Mouse (Mus musculus) heart, adult 2 months (tissue): ENCODE measurements at regions not wholly inside any gene's neighbourhood (a gene's known extent, or its start where the extent isn't known, plus 50 kb on each side); places are given as distances from the start of the nearest gene placed in this dataset.

Experiments
- DNase-seq, 2 experiments: peaks; one replicate each; pipeline ENCODE4 v3.0.0; 2021
- H3K27ac ChIP-seq: fragments of 200-600 bp; 2 replicates; pipeline ENCODE4 v1.8.1; 2022
- H3K27me3 ChIP-seq: fragments of 200-500 bp; 2 replicates; pipeline ENCODE4 v1.6.1; 2012; ENCODE audit warnings: mild to moderate bottlenecking, low read length, inconsistent platforms, mixed read lengths; ENCODE audit not compliant: control insufficient read depth, insufficient read depth
- H3K36me3 ChIP-seq: fragments of 200-500 bp; 2 replicates; pipeline ENCODE4 v1.6.1; 2012; ENCODE audit warnings: low read length, inconsistent platforms; ENCODE audit not compliant: control insufficient read depth, insufficient read depth
- H3K4me1 ChIP-seq: fragments of 200-500 bp; 2 replicates; pipeline ENCODE4 v1.6.1; 2011; ENCODE audit warnings: low read length; ENCODE audit not compliant: control insufficient read depth, insufficient read depth
- H3K4me3 ChIP-seq: fragments of 200-600 bp; 2 replicates; pipeline ENCODE4 v1.8.1; 2022
- H3K79me2 ChIP-seq: fragments of 200-500 bp; replicated peaks from 2 replicates; pipeline ENCODE4 v1.6.1; 2012; ENCODE audit warnings: mild to moderate bottlenecking, inconsistent platforms, low read length, moderate library complexity, mixed read lengths; ENCODE audit not compliant: control insufficient read depth, insufficient read depth
- H3K9ac ChIP-seq: fragments of 200-500 bp; 2 replicates; pipeline ENCODE4 v1.6.1; 2012; ENCODE audit warnings: low read depth, mild to moderate bottlenecking, control low read depth, inconsistent platforms, low read length, mixed read lengths
- CTCF ChIP-seq: fragments of 200-600 bp; IDR thresholded peaks from 2 replicates; pipeline ENCODE4 v1.8.1; 2022; ENCODE audit warnings: antibody characterized with exemption, mild to moderate bottlenecking, moderate library complexity
- EP300 ChIP-seq: fragments of 200-500 bp; IDR thresholded peaks from 2 replicates; pipeline ENCODE4 v1.6.1; 2011; ENCODE audit warnings: low read depth, low read length, control low read depth; ENCODE audit not compliant: insufficient read depth
- POLR2A ChIP-seq: fragments of 200-500 bp; IDR thresholded peaks from 2 replicates; pipeline ENCODE4 v1.6.1; 2011; ENCODE audit warnings: mild to moderate bottlenecking, low read depth, low read length, control low read depth; ENCODE audit not compliant: insufficient read depth
- WGBS: fragments of 180-500 bp; shearing (Covaris S2); methylation state at CpG from one replicate; pipeline ENCODE4 v1.1.7; 2018; 5-methylcytosine and 5-hydroxymethylcytosine counted together
- intact Hi-C: fragments of 180-260 bp; cut with DNase I; formaldehyde crosslinking; loops from one replicate; pipeline ENCODE4 v1.15.1; 2025

DNA sequence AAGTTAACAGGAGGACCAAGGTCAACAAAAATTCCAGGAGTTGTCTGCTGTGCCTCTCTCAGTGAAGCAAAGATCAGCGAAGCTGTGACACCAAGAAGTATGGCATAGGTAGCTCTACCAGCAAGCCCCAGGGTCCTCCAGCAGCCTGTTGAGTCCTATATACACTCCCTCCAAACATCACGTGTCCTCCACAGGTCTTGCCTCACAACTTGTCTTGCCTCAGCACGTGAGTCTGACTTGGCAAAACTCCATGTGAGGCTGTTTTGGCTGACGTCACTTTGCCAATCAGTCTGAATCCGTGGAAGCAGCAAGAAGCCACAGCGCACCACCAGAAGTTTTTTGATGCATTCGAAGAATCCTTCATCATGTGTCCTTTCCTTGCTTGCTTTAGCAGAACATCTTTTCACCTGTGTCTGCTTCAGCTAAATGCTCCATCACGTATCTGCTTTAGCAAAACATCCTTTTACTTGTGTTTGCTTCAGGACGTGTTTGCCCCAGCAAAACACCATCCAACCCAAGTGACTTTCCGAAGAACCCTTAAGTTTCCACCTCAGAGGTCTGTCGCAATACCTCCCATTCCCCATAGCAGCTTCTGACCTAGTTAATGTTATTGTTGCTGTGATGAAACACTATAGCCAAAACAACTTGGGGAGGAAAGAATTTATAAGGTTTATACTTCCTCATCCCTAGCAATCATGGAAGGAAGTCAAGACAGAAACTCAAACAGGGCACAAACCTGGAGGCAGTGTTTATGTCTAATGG is 101.0 kb upstream of the Apob start:
- Histone ChIP-seq H3K79me2 (no peaks in the 10 kb centered on the region), H3K27ac (no peak overlapping the region), H3K27me3 (no peaks in the 10 kb centered on the region), H3K4me1 (no peaks in the 10 kb centered on the region), H3K36me3 (no peaks in the 10 kb centered on the region), H3K4me3 (no peak overlapping the region), H3K9ac (no peak overlapping the region)
- intact Hi-C loops: no loop called here
- TF ChIP-seq EP300 (no peak), CTCF (no peak), POLR2A (no peak)
- DNase-seq: no peak
- WGBS: 72% methylated on average over 11 of the region's 11 CpGs

- H3K4me3 ChIP-seq: no peak overlapping the region
- H3K9ac ChIP-seq: no peak overlapping the region
- no peaks in the 10 kb centered on the region for H3K4me1 ChIP-seq
- H3K79me2 ChIP-seq: no peaks in the 10 kb centered on the region
- intact Hi-C loops: no loop called here
- TF ChIP-seq CTCF (no peak), POLR2A (no peak), EP300 (no peak)
- H3K36me3 ChIP-seq: no peaks in the 10 kb centered on the region
- H3K27me3 ChIP-seq: no peaks in the 10 kb centered on the region
- DNase-seq: no peak
- 92% methylated on average over 5 of the region's 5 CpGs for WGBS
- no peak overlapping the region for H3K27ac ChIP-seq
These were observed 98.7 kb upstream of the Apob start for GRCm38 (mm10) chr12:7878761-7879160.

- no peak overlapping the region for H3K9ac ChIP-seq
- H3K4me3 ChIP-seq: no peak overlapping the region
- no peaks in the 10 kb centered on the region for H3K79me2 ChIP-seq
- no peaks in the 10 kb centered on the region for H3K27me3 ChIP-seq
- H3K27ac ChIP-seq: no peak overlapping the region
- 44% methylated on average over 2 of the region's 2 CpGs for WGBS
- no peaks in the 10 kb centered on the region for H3K4me1 ChIP-seq
- DNase-seq: no peak
- intact Hi-C loops: no loop called here
- H3K36me3 ChIP-seq: no peaks in the 10 kb centered on the region
- no peak for TF ChIP-seq EP300
- no peak for TF ChIP-seq POLR2A
- TF ChIP-seq CTCF: no peak
These were observed 81.3 kb upstream of the Apob start for GRCm38 (mm10) chr12:7896156-7896555.

- 59% methylated on average over 2 of the region's 2 CpGs for WGBS
- no peak for TF ChIP-seq EP300
- TF ChIP-seq POLR2A: no peak
- TF ChIP-seq CTCF: 0 out of 2 replicates have a peak, but pooled peaks have one; percentile 19
- Histone ChIP-seq H3K9ac (no peak overlapping the region), H3K27ac (no peak overlapping the region), H3K4me1 (no peaks in the 10 kb centered on the region), H3K4me3 (no peak overlapping the region), H3K27me3 (no peaks in the 10 kb centered on the region), H3K79me2 (no peaks in the 10 kb centered on the region), H3K36me3 (no peaks in the 10 kb centered on the region)
- no peak for DNase-seq
- intact Hi-C loops: no loop called here
These were observed 72.1 kb upstream of the Apob start for GRCm38 (mm10) chr12:7905329-7905728.

DNA sequence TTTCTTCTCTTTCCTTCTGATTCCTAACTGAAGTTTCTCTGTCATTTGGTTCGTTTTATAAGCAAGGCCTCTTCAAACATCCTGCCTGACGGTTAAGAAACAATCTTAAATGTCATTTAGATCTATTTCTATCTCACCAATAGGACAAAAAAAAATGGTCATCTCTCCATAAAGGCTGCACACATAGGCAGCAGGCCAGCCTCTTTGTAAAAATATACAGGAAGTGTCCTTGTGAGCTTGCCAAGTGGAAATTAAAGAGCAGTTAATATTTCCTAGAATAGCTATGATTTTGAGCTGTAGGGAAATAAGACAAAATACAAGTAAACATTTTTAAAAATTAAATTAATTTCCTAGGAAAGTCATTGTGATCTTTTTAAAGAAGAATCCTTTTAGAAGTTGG is 70.6 kb upstream of the Apob start:
- Histone ChIP-seq H3K4me3 (no peak overlapping the region), H3K9ac (no peak overlapping the region), H3K79me2 (no peaks in the 10 kb centered on the region), H3K27me3 (no peaks in the 10 kb centered on the region), H3K36me3 (no peaks in the 10 kb centered on the region), H3K4me1 (no peaks in the 10 kb centered on the region), H3K27ac (no peak overlapping the region)
- intact Hi-C loops: no loop called here
- 24% methylated on average over 2 of the region's 2 CpGs for WGBS
- DNase-seq: no peak
- TF ChIP-seq POLR2A: no peak
- TF ChIP-seq EP300: no peak
- no peak for TF ChIP-seq CTCF

GRCm38 (mm10) chr12:7909746-7910360 is 67.6 kb upstream of the Apob start:
- Histone ChIP-seq H3K27ac (no peak overlapping the region), H3K79me2 (no peaks in the 10 kb centered on the region), H3K27me3 (no peaks in the 10 kb centered on the region), H3K9ac (no peak overlapping the region), H3K4me3 (no peak overlapping the region), H3K4me1 (no peaks in the 10 kb centered on the region), H3K36me3 (no peaks in the 10 kb centered on the region)
- intact Hi-C loops: no loop called here
- no peak for DNase-seq
- WGBS: 71% methylated on average over 9 of the region's 9 CpGs
- TF ChIP-seq POLR2A (no peak), EP300 (no peak), CTCF (no peak)
